Mouse (Mus musculus): ENCODE data around the gene Gdpd3. TPM values are rescaled to one million over a fixed set of nuclear protein-coding genes. Genes with fewer than 3 reads are reported as not detected.
A peak's percentile ranks its signal among the peaks of the same experiment; 100 is the strongest.
"Not testable (repeated sequence)": the region's sequence is repeated elsewhere in the genome, so short reads cannot be mapped to it uniquely, and the experiment has no call there.

Gdpd3 gene
- polyA plus RNA-seq (2012; rRNA removed): 2.5 and 3.1 TPM in 2 replicates

- no peak within 1 kb of the TSS for H3K4me3 ChIP-seq (ENCODE audit: insufficient read depth, low read length)
- TF ChIP-seq CTCF (IDR thresholded peaks at IDR 0.05; ENCODE audit: extremely low read depth, insufficient read depth, low read length) (no peak), POLR2A (IDR thresholded peaks at IDR 0.05; ENCODE audit: extremely low read depth, insufficient read depth, low read length) (no peak)
- peaks cover 10% of the 10 kb centered on the region for H3K4me1 ChIP-seq (ENCODE audit: control insufficient read depth, insufficient read depth, low read length)
- no peak within 1 kb of the TSS for H3K27ac ChIP-seq (ENCODE audit: insufficient read depth, low read length)
Observed at GRCm38 (mm10) chr7:126766201-126766600, at the start of gene Gdpd3. Gene Gdpd3, plus strand, starts transcription at chr7:126766334.

GRCm38 (mm10) chr7:126717566-126717965, 48.6 kb upstream of the Gdpd3 start:
- no peak overlapping the region for H3K27ac ChIP-seq (ENCODE audit: insufficient read depth, low read length)
- no peak for TF ChIP-seq CTCF (IDR thresholded peaks at IDR 0.05; ENCODE audit: extremely low read depth, insufficient read depth, low read length)
- TF ChIP-seq POLR2A (IDR thresholded peaks at IDR 0.05; ENCODE audit: extremely low read depth, insufficient read depth, low read length): no peak
- H3K4me1 ChIP-seq (ENCODE audit: control insufficient read depth, insufficient read depth, low read length): peaks cover 3% of the 10 kb centered on the region
- no peak overlapping the region for H3K4me3 ChIP-seq (ENCODE audit: insufficient read depth, low read length)

- TF ChIP-seq CTCF (IDR thresholded peaks at IDR 0.05; ENCODE audit: extremely low read depth, insufficient read depth, low read length) (peak; percentile 47; the same call in 1 of the 2 replicates), POLR2A (IDR thresholded peaks at IDR 0.05; ENCODE audit: extremely low read depth, insufficient read depth, low read length) (no peak)
Observed at GRCm38 (mm10) chr7:126718787-126719337, 47.3 kb upstream of the Gdpd3 start.

GRCm38 (mm10) chr7:126721635-126722034, 44.5 kb upstream of the Gdpd3 start:
- Histone ChIP-seq H3K4me3 (ENCODE audit: insufficient read depth, low read length) (no peak overlapping the region), H3K4me1 (ENCODE audit: control insufficient read depth, insufficient read depth, low read length) (no peaks in the 10 kb centered on the region), H3K27ac (ENCODE audit: insufficient read depth, low read length) (no peak overlapping the region)
- no peak for TF ChIP-seq POLR2A (IDR thresholded peaks at IDR 0.05; ENCODE audit: extremely low read depth, insufficient read depth, low read length)
- no peak for TF ChIP-seq CTCF (IDR thresholded peaks at IDR 0.05; ENCODE audit: extremely low read depth, insufficient read depth, low read length)

More at GRCm38 (mm10) chr7:126718787-126719337, 47.3 kb upstream of the Gdpd3 start:
- H3K4me3 ChIP-seq (ENCODE audit: insufficient read depth, low read length): no peak overlapping the region
- H3K27ac ChIP-seq (ENCODE audit: insufficient read depth, low read length): no peak overlapping the region
- peaks cover 3% of the 10 kb centered on the region for H3K4me1 ChIP-seq (ENCODE audit: control insufficient read depth, insufficient read depth, low read length)

GRCm38 (mm10) chr7:126725077-126725476, 41.1 kb upstream of the Gdpd3 start:
- Histone ChIP-seq H3K4me3 (ENCODE audit: insufficient read depth, low read length) (no peak overlapping the region), H3K27ac (ENCODE audit: insufficient read depth, low read length) (no peak overlapping the region), H3K4me1 (ENCODE audit: control insufficient read depth, insufficient read depth, low read length) (no peaks in the 10 kb centered on the region)
- no peak for TF ChIP-seq POLR2A (IDR thresholded peaks at IDR 0.05; ENCODE audit: extremely low read depth, insufficient read depth, low read length)

- TF ChIP-seq POLR2A (IDR thresholded peaks at IDR 0.05; ENCODE audit: extremely low read depth, insufficient read depth, low read length) (no peak), CTCF (IDR thresholded peaks at IDR 0.05; ENCODE audit: extremely low read depth, insufficient read depth, low read length) (no peak)
- H3K4me3 ChIP-seq (ENCODE audit: insufficient read depth, low read length): no peak overlapping the region
- H3K27ac ChIP-seq (ENCODE audit: insufficient read depth, low read length): no peak overlapping the region
- H3K4me1 ChIP-seq (ENCODE audit: control insufficient read depth, insufficient read depth, low read length): no peaks in the 10 kb centered on the region
Observed at GRCm38 (mm10) chr7:126725667-126726066, 40.5 kb upstream of the Gdpd3 start.

GRCm38 (mm10) chr7:126730256-126730789, 35.8 kb upstream of the Gdpd3 start:
- H3K4me3 ChIP-seq (ENCODE audit: insufficient read depth, low read length); H3K27ac ChIP-seq (ENCODE audit: insufficient read depth, low read length); H3K4me1 ChIP-seq (ENCODE audit: control insufficient read depth, insufficient read depth, low read length): not testable (repeated sequence)

- TF ChIP-seq POLR2A (IDR thresholded peaks at IDR 0.05; ENCODE audit: extremely low read depth, insufficient read depth, low read length) (no peak), CTCF (IDR thresholded peaks at IDR 0.05; ENCODE audit: extremely low read depth, insufficient read depth, low read length) (no peak)
- H3K4me3 ChIP-seq (ENCODE audit: insufficient read depth, low read length): no peak overlapping the region
- H3K27ac ChIP-seq (ENCODE audit: insufficient read depth, low read length): no peak overlapping the region
- H3K4me1 ChIP-seq (ENCODE audit: control insufficient read depth, insufficient read depth, low read length): peaks cover 9% of the 10 kb centered on the region
Observed at GRCm38 (mm10) chr7:126736122-126736521, 30.0 kb upstream of the Gdpd3 start.

GRCm38 (mm10) chr7:126739551-126739950, 26.6 kb upstream of the Gdpd3 start:
- Histone ChIP-seq H3K27ac (ENCODE audit: insufficient read depth, low read length) (0 out of 2 replicates have a peak overlapping the region, but pooled peaks have one; percentile 15), H3K4me1 (ENCODE audit: control insufficient read depth, insufficient read depth, low read length) (peaks cover 10% of the 10 kb centered on the region), H3K4me3 (ENCODE audit: insufficient read depth, low read length) (no peak overlapping the region)
- TF ChIP-seq POLR2A (IDR thresholded peaks at IDR 0.05; ENCODE audit: extremely low read depth, insufficient read depth, low read length) (no peak), CTCF (IDR thresholded peaks at IDR 0.05; ENCODE audit: extremely low read depth, insufficient read depth, low read length) (no peak)

- Histone ChIP-seq H3K4me3 (ENCODE audit: insufficient read depth, low read length) (no peak overlapping the region), H3K4me1 (ENCODE audit: control insufficient read depth, insufficient read depth, low read length) (peaks cover 10% of the 10 kb centered on the region), H3K27ac (ENCODE audit: insufficient read depth, low read length) (0 out of 2 replicates have a peak overlapping the region, but pooled peaks have one; percentile 15)
- TF ChIP-seq POLR2A (IDR thresholded peaks at IDR 0.05; ENCODE audit: extremely low read depth, insufficient read depth, low read length) (no peak), CTCF (IDR thresholded peaks at IDR 0.05; ENCODE audit: extremely low read depth, insufficient read depth, low read length) (no peak)
Observed at GRCm38 (mm10) chr7:126740132-126740735, 25.9 kb upstream of the Gdpd3 start.
